Mouse (Mus musculus): ENCODE results near the gene Zeb2.

Gene Zeb2

GRCm38 (mm10) chr2:45067116-45067515 lies 50.1 kb downstream of the Zeb2 start:
- in situ Hi-C loops (cut with MboI, MseI) = loop anchor here (10.0 kb wide), 1 partner anchor 442 kb away; no protein-coding TSS in a partner anchor

GRCm38 (mm10) chr2:45063300-45063890 lies 53.8 kb downstream of the Zeb2 start:
- in situ Hi-C loops (cut with MboI, MseI) = loop anchor here (10.0 kb wide), 1 partner anchor 439 kb away; no protein-coding TSS in a partner anchor

DNA sequence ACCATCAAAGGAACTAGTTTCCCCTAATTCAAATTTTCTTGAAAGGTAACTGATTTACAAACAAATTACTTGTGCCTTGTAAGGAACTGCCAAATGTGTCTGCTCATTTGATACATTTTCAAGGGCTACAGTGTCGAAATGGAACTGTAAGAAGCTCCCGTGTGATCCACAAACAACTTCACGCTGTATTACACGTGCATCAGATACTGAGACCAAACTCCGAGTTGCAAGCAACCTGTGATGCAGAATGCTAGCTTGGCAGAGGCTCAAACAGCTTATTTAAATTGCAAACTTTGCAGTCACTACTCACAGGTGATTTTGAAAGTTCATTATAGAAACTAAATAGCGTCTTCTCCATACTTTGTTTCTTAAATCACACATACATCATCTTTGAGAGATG lies 55.1 kb downstream of the Zeb2 start:
- in situ Hi-C loops (cut with MboI, MseI) = loop anchor here (10.0 kb wide), 1 partner anchor 437 kb away; no protein-coding TSS in a partner anchor

DNA sequence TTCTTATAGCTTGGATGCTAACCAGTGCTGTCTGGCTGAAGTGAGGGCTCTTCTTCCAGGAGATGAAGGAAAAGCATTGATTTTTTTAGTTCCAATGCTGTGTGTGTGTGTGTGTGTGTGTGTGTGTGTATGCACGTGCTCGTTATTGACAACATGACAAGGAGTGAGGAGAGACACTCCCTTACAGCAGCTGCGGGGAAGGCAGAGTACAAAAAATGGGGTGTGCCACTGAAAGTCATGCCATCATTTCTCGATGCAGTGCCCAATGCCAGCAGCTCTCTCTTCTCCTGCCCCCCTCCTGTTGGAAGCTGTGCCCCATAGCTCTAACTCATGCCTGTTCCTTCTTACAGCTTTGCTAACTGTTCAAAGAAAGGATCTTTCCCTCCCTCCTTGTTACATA lies 56.4 kb downstream of the Zeb2 start:
- in situ Hi-C loops (cut with MboI, MseI) = loop anchor here (10.0 kb wide), 1 partner anchor 436 kb away; no protein-coding TSS in a partner anchor

DNA sequence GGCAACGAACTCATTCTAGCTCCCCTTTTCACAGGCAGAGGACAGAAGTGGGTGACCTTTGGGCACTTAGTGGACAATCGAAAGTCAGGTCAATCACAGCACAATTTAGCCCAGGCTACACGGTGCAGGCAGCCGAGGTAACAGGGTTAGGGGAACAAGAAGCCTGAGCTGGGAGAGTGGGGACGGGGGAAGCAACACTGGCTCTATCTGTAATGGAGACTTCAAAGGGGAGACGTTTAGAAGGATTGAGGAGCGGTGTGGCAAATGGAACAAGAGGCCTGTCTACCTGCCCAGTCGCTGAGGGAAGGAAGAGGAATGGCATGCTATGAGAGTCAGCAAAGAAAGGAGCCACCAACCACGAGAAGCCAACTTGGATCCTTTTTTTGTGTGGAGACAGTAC lies 57.0 kb downstream of the Zeb2 start:
- in situ Hi-C loops (cut with MboI, MseI) = loop anchor here (10.0 kb wide), 1 partner anchor 435 kb away; no protein-coding TSS in a partner anchor

DNA sequence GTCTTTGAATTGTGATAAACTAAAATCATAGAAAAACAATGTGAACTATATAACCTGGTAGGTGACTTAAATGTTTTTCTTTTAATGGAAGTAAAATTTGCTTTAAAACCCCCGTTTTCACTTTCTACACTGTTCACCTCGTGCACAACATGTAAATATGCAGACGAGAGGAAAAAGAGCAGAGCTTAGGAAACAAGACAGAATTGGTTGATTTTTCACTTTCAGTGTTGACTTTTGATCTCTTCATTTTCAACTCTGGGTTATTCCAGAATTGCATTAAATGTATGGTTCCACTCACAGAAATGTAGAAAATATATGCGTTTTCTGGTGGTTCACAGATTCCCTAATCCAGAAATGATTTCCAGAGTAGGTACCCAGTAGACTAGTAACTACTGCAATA lies 57.6 kb downstream of the Zeb2 start:
- in situ Hi-C loops (cut with MboI, MseI) = no loop called here

DNA sequence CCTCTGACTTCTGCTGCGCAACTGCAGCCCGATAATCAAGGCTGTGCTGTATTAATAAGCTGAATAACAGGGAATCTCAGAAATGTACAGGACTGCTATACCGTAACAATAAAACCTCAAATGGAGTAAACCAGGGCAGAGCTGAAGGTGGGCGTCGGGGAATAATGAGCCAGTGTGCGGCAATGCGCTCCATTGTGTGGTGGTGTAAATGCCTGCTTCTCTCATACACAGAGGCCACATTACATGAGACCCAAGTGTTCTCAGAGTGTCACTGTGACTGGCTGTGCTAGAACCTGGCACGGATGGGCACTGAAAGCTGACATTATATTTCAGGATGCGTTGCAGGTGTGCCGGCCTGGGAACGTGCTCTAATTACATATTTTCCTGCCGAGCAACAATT lies 58.2 kb downstream of the Zeb2 start:
- in situ Hi-C loops (cut with MboI, MseI) = no loop called here

DNA sequence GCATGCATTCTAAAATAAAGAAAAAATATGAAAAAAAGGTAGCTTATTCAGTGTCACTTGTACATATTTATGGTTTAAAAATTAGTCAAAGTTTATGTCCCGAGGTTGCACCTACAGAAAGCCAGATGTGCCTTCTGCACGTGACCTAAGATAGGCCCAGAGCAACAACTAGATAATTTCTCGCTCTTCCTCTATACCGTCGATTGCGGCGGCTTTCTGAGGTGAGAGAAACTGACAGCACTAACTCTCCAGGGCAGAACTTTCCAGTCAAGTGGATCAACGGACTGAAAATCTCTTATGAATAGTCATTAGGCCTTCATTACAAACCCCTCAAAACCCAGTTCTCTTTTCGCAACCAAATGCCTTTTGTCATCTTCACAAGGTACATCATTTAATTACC lies 59.0 kb downstream of the Zeb2 start:
- in situ Hi-C loops (cut with MboI, MseI) = no loop called here

- in situ Hi-C loops (cut with MboI, MseI) = no loop called here
Observed at GRCm38 (mm10) chr2:45056856-45057562, 60.2 kb downstream of the Zeb2 start.

GRCm38 (mm10) chr2:45055926-45056325 lies 61.3 kb downstream of the Zeb2 start:
- in situ Hi-C loops (cut with MboI, MseI) = no loop called here

- in situ Hi-C loops (cut with MboI, MseI) = no loop called here
Observed at GRCm38 (mm10) chr2:45055034-45055615, 62.1 kb downstream of the Zeb2 start.

DNA sequence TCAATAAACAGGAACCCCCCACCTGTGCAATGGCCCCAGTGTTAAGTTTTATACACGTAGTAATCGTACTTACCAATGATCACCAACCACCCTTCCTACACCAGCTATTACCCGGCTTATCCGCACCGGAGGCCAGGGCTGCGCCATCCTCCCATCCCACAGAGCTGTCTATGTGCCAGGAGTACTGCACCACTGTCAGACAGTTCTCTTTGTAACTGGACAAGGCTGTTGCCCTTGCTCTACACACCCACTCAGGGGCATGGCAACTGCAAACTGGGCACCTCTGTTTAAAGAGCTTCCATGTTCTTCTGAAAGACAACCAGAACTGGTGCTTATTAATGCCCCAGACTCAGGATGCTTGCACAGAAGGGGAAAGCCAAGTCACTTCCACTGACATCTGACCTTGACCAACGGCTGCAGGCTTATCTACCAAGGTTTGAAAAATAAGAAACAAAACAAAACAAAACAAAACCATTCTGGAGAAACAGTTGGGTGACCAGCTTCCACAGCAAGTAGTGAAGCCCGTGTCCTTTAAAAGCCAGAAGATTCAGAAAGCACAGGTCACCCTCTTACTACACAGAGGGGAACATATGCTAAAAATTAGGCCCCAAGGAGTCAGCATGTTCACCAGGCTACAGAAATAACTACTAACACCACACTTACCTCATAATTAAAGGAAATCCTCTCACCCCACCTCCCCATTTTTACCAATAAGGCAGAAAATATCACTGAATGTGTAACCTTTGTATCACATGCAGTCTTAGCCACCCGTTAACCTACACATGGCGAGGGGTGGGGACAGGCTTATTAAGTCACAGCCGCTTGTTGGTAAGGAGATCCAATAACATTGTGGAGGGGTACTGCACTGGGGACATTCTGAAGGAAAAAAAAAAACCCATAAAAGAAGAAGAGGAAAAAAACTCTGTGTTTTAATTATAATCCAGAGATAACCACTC lies 62.8 kb downstream of the Zeb2 start:
- in situ Hi-C loops (cut with MboI, MseI) = no loop called here

DNA sequence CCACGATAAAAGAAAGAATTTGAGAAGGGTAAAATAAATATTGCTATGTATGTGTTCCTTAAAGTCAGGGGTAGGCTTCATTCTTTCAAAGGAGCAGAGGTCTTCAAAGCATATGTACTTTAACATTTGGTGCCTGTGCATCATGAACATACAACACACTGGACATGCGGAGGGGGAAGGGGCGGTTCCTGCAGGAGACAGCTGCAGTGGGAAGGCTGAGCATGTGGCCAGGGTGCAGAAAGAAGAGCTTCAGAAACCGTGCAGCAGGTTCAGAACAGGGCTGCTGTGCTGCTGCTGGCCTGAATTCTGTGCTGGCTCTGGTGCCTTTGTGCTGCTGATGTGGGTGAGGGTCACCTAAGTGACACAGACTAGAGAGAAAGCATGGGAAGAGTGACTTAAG lies 64.6 kb downstream of the Zeb2 start:
- in situ Hi-C loops (cut with MboI, MseI) = no loop called here

- in situ Hi-C loops (cut with MboI, MseI) = no loop called here
Observed at GRCm38 (mm10) chr2:45051321-45051720, 65.9 kb downstream of the Zeb2 start.

- in situ Hi-C loops (cut with MboI, MseI) = no loop called here
Observed at GRCm38 (mm10) chr2:45049923-45050322, 67.3 kb downstream of the Zeb2 start.

- in situ Hi-C loops (cut with MboI, MseI) = no loop called here
Observed at GRCm38 (mm10) chr2:45049279-45049678, 67.9 kb downstream of the Zeb2 start.

DNA sequence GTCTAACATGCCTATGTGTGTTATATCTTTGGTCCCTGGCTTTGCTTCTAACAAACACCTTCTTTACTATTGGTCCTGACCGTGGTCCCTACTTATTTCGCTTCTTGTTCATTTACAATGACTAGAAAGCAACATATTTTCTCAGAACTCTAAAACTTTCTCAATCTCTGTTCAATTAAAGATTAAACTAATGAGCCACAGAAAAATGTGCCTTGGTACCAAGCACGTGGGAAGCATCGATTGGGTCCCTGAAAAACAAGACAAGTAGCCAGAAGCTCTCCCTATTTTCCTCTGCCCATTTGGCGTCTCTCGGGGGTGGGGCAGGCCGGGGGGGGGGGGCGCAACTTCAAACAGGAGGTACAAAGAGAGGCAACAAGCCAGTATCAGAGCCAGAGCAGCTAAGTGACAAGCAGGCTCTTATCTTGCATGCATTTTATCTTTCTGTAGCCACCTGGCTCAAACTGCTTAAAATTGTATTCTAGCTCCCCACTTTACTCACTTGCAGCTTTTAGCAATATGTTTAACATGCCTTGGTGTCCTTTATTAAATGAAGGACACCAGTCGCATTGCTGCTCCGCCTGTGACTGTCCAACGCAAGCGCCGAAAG lies 76.4 kb downstream of the Zeb2 start:
- in situ Hi-C loops (cut with MboI, MseI) = no loop called here

DNA sequence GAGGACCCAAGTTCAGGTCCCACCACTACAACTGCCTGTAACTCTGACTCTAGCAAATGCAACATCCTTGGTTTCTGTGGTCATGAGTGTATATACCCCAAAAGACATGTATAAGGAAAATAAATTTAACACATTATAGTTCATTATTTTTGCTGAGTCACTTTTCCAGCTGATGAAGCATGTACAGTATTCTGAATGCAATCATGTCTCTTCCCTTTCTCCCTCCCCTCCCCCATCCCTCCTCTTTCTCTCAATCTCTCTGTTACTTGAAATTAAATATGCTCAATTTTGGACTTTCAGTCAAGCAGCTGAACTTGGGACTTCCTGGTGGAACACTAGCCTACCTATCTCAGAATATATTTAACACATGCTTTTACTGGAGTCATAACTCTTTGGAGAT lies 77.7 kb downstream of the Zeb2 start:
- in situ Hi-C loops (cut with MboI, MseI) = no loop called here

- in situ Hi-C loops (cut with MboI, MseI) = no loop called here
Observed at GRCm38 (mm10) chr2:45028091-45028638, 89.0 kb downstream of the Zeb2 start.

GRCm38 (mm10) chr2:45017186-45017800 lies 99.9 kb downstream of the Zeb2 start:
- in situ Hi-C loops (cut with MboI, MseI) = no loop called here

GRCm38 (mm10) chr2:45013325-45013724 lies 103.9 kb downstream of the Zeb2 start:
- in situ Hi-C loops (cut with MboI, MseI) = no loop called here

Measured in T-helper 1 cell (primary cell).